Mouse (Mus musculus): ENCODE measurements around the gene Tlcd1.
"Not testable (repeated sequence)": the region's sequence is repeated elsewhere in the genome, so short reads cannot be mapped to it uniquely, and the experiment has no call there.

The Tlcd1 gene

DNA sequence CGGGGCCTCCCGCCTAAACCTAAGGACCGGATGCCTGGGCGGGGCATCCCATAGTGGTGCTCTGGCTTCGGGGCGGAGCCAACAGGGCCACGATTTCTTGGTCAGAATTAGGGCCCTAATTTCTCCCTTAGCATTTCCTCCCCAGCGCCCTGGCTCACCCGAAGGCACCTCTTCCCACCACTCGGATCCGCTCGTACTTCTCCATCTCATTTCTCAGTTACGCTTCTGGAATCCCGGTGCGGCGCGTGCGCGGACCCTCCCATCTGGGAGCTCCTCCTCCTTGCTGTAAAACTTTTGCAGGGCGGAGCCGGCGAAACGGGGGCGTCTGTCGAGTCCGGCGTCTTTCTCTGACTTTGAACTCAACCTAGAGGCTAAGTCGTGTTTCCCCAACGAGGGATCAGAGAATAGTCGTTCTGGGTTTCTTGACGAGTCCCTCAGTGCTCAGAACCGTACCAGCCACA is at the start of gene Tlcd1, which contains the start of gene Nek8:
Gene Tlcd1, plus strand, starts transcription at position 310 of the 461 bp plus-strand sequence.
Gene Nek8, minus strand, starts transcription at position 274 of the 461 bp plus-strand sequence.
- in situ Hi-C loops (cut with MboI; ENCODE audit: unreplicated experiment in 2 of 2): loop anchor here (5.0 to 10.0 kb wide), 6 partner anchors 119 to 352 kb away; partner anchors contain the start of gene Phf12 (in 1 of the 2)

DNA sequence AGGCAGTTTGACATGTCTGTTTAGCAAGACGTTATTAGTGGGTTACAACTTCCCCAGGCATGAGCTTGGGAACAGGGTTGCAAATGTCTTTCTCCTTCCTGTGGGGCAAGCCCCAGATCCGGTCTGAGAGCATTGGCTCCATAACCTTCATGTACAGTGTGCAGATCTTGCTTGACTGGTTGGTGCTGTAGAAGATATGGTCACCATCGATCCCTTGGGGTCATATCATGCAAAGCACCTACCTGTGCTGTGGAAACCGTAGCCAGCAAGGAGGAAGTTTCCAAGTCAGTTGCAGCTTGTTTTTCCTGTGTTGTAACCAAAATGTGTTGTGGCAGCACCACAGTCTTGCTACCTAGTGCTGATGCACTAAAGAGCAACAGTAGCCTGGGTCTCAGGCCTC is 49.8 kb upstream of the Tlcd1 start:
- in situ Hi-C loops (cut with MboI; ENCODE audit: unreplicated experiment in 2 of 2): no loop called here

DNA sequence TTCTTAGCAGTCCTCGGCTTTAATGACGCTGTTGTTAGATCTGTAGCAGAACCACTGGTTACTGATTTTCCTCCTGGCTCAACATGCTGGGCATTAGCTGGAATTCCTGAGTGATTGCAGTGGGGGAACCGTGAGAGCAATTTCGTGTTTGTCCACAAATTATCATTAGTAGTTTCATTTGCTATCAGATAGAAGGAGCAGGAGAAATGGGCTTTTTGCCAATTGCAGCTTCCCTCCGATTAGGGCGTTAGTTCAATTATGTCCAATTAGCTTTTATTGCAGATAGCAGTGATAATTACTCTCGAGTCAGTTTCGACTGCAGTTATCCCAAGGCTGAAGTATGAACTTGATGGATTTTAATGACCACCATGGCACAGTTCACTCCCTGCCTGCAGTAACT is 47.1 kb upstream of the Tlcd1 start:
- in situ Hi-C loops (cut with MboI; ENCODE audit: unreplicated experiment in 2 of 2): no loop called here

DNA sequence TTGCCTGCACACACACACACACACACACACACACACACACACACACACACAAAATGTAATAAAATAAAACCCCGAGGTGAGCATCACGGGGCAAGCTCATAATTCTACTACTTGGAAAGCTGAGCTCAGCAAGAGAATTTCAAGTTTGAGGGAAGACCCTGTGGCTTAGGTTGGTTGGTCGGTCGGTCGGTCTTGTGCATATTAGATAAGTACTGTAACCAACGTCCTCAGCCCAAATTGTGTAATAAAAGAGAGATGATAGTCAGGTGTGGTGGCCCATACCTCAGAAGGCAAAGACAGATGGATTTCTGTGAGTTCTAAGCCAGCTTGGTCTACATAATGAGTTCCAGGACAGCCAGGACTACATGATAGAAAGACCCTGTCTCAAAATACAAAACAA is 42.6 kb upstream of the Tlcd1 start:
- in situ Hi-C loops (cut with MboI; ENCODE audit: unreplicated experiment in 2 of 2): no loop called here

DNA sequence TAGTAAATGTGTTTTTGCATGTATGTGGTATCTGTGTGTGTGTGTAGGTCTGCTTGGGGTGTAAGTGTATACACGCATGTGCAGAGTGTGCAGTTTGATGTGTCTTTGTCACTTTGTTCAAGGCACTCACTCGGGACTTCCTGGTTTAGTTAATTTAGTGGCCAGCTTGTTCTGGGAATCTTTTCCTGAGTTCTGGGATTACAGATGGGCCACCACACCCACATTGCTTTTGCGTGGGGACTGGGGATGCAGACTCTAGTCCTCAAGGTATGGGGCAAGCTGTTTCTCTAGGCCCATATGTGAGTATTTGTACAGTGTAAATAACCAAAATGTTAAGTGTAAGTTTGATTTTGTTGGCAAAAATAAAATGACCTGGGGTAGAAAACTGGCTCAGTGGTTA is 42.2 kb upstream of the Tlcd1 start:
- in situ Hi-C loops (cut with MboI; ENCODE audit: unreplicated experiment in 2 of 2): no loop called here

DNA sequence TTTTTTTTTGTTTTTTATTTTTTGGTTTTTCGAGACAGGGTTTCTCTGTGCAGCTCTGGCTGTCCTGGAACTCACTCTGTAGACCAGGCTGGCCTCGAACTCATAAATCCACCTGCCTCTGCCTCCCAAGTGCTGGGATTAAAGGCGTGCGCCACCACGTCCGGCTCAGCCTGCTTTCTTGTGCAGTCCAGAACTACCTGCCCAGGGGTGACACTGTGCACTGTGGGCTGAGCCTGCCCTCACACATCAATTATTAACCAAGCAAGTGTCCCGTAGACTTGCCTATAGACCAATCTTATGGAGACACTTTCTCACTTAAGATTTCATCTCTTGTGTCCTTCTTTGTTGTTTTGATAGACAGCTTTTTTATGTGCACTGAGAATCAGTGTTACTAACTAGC is 41.2 kb upstream of the Tlcd1 start:
- in situ Hi-C loops (cut with MboI; ENCODE audit: unreplicated experiment in 2 of 2): not testable (repeated sequence)

DNA sequence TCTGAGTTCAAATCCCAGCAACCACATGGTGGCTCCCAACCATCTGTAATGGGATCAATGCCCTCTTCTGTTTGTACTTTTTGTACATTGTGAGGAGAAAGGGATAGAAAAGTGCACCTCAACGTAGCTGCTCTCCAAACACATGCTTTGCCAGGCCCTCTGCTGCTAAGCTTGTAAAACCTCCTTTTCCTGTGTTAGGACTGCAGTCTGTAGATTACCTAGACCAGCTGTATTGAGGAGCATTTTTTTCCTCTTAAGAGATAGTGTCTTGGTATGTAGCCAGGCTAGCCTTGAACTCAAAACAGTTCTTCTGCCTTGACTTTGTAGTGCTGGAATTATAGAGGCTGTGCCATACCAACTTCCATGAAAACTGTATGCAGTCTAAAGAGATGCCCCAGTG is 40.4 kb upstream of the Tlcd1 start:
- in situ Hi-C loops (cut with MboI; ENCODE audit: unreplicated experiment in 2 of 2): no loop called here

DNA sequence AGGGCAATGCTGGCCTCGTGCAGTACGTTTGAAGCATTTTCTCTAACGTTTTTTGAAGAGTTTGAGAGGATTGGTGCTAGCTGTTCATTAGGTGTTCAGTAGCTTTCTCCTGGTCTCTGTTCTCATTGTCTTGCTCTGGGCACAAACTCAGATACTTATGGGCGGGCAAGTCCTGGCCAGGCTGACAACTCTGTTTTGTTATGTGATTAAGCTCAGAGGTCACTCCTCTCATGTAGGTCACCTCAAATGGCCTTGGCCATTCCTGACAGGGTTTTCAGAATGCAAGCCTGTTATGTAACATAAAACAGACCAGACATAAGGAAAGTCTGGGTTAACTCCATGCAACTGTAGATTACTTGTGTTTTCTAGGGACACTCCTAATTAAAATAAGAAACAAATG is 38.9 kb upstream of the Tlcd1 start:
- in situ Hi-C loops (cut with MboI; ENCODE audit: unreplicated experiment in 2 of 2): no loop called here

DNA sequence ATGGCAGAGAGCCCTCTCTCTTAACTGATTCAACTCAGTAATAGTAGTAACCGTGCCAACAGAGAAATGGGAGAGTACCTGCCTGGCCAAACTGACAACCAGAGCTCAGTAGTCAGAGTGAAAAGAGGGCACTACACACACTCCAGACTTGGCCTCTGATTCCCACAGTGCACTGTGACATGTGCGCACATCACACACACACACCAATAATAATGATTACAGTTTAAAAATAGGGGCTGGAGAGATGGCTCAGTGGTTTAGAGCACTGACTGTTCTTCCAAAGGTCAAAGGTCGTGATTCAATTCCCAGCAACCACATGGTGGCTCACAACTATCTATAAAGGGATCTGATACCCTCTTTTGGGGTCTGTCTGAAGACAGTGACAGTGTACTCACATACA is 38.5 kb upstream of the Tlcd1 start:
- in situ Hi-C loops (cut with MboI; ENCODE audit: unreplicated experiment in 2 of 2): no loop called here

DNA sequence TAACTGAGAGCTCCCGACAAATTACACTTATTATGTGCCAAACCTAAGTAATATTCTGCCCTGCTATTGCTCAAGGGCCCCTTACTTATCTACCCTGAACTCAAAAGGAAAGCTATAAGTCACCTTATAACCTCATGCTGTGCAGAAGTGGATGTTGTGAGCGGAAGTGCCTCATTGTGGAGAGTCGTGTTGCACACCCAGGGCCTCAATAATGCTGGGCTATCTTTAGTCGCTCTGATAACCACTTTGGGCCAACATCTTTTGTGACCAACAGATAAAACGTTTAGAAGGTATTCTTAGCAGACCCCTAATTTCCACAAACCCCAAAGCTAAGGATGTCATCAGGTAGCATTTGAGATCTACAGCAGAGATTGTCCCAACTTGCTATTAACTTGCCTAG is 35.8 kb upstream of the Tlcd1 start:
- in situ Hi-C loops (cut with MboI; ENCODE audit: unreplicated experiment in 2 of 2): no loop called here

DNA sequence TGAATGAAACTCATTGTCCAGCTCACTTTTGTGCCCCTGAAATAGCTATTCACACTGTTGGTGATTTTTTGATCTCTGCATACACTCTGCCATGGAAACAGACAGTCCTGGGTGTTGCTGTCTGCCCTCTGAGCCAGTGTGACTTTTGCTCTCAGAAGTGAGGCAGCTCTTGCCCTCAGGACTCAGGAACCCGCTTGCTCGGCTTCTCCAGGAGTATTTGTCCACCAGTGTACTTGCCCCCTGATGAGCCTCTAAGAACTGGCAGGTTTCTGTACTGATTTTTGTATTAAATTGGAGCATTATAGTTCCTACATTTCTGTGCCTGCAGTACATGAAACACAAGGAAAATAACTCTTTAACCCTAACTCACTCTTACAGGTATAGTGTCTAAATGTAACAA is 33.0 kb upstream of the Tlcd1 start:
- in situ Hi-C loops (cut with MboI; ENCODE audit: unreplicated experiment in 2 of 2): no loop called here

DNA sequence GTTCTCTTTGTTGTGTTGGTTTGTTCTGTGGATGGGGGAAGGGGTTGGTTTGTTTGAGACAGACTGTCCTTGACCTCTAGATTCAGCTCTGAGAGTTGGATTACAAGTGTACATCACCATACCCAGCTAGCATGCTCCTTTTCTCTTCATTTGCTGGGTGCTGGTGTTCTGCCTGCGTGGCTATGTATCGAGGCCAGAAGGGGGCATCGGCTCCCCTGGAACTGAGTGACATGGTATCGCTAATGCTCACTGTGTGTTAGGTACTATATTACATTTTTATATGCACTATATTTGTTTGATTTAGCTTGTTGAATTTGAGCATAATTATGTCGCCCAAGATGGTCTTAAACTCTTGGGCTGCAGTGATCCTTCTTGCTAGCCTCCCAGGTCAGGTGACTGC is 30.3 kb upstream of the Tlcd1 start:
- in situ Hi-C loops (cut with MboI; ENCODE audit: unreplicated experiment in 2 of 2): loop anchor here in 1 of 2 experiments (5.0 kb wide), 1 partner anchor 84 kb away; no protein-coding TSS in a partner anchor

DNA sequence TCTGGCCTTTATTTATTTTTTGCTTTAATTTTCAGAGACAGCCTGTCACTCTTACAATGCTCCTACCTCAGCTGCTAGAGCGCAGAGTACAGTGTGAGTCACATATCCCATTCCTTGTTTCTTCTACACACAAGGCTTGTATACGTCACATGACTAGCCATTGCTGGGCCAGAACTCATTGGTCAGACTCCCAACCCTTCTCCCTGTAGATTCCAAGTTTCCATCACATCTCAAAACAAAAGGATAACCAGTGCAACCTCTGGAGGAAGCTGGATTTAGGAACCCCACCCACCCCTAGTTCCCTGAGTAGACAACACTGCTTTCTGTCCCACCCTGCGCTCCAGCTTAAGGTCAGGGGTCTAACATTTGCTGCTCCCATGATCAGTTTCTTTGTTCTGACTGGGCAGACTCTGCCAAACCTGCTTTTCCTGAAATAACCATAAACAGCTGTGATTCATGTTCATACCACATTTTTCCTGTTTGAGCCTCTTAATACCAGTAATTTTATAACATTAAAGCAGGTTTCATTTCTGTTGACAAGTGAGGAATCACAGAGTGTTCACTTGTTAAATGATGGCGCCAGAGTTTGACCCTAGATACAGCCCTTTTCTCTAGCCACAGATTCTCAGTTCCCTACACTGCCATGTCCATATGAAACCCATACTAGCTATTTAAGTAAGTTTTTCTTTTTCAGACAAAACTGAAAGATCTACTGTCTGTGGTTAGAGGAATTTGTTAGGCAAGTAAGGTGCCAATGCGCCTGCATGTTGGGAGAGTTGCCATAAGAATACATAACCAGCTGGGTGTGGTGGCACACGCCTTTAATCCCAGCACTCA is 29.6 kb upstream of the Tlcd1 start:
- in situ Hi-C loops (cut with MboI; ENCODE audit: unreplicated experiment in 2 of 2): loop anchor here in 1 of 2 experiments (5.0 kb wide), 1 partner anchor 85 kb away; no protein-coding TSS in a partner anchor

DNA sequence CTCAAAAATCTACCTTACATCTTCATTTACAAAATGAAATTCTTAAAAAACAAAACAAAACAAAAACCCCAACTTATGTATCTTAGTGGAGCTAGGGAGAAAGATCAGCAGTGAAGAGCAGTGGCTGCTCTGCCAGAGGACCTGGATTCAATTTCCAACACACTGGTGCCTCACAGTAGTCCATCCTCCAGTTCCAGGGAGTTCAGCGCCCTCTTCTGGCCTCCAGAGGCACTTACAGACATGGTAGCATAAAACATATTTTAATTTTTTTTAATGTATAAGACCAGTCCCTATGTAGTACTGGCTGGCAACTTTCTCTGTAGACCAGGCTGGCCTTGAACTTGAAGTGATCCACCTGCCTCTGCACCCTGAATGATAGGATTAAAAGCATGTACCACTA is 25.4 kb upstream of the Tlcd1 start:
- in situ Hi-C loops (cut with MboI; ENCODE audit: unreplicated experiment in 2 of 2): loop anchor here in 1 of 2 experiments (5.0 kb wide), 1 partner anchor 94 kb away; no protein-coding TSS in a partner anchor

DNA sequence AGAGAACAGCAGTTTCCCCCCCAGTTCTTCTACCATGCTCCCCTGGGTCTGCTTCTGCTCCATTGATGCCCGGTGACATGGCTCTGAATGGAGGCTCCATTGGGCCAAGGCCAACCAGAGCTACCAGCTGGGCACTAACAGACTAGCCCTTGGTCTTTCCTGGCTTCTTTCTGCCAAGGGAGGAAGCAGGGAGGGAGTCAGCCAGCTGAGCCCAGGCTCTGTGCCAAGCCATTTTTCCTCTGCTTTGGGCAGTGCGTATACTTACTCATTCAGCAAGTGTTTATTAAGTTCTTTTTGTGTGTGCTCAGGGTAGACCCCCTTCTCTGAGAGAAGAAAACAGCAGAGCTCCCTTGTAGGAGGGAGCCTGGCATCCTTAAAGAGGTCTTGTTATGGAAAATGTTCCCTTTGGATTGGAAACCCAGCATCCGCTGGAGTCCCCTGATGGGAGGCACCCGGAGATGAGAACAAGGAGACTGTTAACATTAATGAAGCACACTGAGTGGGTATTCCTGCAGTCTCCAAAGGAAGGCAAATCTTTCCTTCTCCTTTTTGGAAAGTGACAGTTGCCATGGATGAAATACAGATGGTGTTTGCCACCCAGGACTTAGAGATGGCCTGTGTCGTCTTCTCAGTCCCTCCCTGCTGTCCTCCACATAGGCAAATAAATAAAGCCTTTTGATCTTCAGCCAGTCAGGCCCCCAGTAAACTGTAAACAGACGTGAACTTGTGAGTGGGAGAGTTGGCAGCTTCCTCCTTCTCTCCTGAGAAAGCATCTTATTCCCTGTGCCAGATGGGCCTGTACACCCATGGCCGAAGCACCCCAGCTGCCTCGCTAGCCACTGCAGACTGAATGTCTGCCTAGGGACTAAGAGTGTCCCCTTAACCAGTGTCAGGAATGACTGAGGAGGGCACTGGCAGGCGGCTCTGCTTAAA is 23.9 kb upstream of the Tlcd1 start:
- in situ Hi-C loops (cut with MboI; ENCODE audit: unreplicated experiment in 2 of 2): loop anchor here in 1 of 2 experiments (5.0 kb wide), 1 partner anchor 95 kb away; no protein-coding TSS in a partner anchor

DNA sequence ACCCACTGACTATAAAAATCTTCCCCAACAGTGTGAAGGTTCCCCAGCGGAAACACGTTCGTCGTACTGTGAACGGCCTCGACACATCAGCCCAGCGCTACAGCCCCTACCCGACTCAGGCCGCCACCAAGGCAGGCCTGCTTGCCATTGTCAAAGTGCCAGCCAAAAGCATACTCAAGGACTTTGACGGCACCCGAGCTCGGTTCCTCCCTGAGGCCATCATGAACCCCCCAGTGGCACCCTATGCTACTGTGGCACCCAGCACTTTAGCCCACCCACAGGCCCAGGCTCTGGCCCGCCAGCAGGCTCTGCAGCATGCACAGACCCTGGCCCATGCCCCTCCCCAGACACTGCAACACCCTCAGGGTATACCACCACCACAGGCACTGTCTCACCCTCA is 22.7 kb upstream of the Tlcd1 start:
- in situ Hi-C loops (cut with MboI; ENCODE audit: unreplicated experiment in 2 of 2): loop anchor here in 1 of 2 experiments (5.0 kb wide), 1 partner anchor 96 kb away; no protein-coding TSS in a partner anchor

DNA sequence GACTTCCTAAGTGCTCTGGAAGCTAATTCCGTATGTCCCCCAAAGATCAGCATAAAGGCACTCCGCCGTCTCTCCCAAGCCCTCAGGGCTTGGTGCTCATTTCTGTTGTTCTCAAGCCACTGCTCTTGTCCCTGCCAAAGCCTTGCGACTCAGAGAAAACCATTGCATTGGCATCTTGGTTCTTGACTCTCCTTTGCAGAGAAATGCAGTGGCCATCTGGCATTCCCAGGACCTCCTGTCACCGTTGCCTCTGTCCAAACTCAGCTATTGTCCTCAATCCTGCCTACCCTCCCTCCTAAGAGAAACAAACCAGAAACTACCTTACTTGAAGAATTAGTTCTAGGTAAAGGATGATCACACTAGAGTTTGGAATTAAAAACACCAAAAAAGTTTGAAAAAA is 20.8 kb upstream of the Tlcd1 start:
- in situ Hi-C loops (cut with MboI; ENCODE audit: unreplicated experiment in 2 of 2): no loop called here

DNA sequence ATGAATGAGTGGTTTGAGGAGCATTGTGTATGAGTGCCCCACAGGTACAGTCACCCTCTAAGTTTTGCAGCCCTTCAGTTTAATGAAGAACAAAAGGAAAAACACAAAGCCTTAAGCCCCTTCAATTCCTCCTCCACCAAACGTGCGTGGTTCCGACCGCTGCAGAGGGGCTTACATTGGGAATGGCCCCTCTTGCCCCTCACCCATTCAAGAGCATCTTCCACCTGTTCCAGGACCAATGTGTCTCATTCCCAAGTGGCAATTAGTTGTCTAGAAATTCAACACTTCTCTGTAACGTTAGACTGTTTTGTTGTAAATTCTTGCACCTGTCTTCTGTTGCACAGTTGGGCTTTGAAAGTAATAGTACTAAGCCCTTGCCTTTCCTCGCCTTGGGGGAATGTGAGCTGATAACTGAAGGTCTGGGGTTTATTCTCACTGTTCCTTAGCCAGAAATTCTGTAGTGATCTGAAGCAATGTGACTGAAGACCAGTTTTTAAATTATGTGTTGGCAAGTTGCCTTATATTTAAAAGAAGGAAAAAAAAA is 20.3 kb upstream of the Tlcd1 start:
- in situ Hi-C loops (cut with MboI; ENCODE audit: unreplicated experiment in 2 of 2): no loop called here

DNA sequence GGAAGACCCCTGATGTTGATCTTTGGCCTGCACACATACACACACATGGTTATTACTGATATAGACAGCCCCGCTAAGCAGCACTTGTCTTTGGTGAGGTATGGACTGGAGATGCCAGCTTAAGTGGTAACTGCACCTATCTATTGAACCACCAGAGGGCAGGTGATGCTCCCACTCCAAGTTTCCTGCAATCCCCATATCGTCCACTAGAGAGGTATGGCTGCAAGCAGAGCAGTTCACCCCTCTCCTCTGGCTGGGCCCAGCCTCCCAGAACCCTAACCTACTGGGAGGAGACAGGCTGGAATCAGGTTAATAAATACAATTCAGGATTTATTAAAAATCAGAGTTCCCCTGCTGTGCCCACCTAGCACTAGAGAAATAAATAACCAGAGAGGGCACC is 17.4 kb upstream of the Tlcd1 start:
- in situ Hi-C loops (cut with MboI; ENCODE audit: unreplicated experiment in 2 of 2): no loop called here

DNA sequence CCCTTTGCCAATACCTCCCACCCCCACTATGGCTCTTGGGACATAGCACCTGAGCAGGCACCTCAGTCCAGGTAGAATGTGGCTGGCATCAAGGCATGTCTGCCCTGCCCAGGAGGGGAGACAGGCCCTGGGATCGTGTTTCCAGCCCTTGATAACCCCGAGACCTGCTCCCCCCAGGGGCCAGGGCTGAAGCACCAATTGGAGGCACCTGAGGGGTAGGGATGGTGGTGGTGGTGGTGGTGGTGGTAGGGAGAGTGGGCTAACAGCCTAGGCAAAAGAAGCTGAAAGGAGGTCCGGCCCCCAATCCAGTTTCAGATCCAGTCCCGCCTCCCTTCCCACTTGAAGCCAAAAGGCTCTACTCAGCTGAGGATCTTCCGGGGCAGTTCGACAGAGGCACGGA is 17.0 kb upstream of the Tlcd1 start:
- in situ Hi-C loops (cut with MboI; ENCODE audit: unreplicated experiment in 2 of 2): no loop called here

DNA sequence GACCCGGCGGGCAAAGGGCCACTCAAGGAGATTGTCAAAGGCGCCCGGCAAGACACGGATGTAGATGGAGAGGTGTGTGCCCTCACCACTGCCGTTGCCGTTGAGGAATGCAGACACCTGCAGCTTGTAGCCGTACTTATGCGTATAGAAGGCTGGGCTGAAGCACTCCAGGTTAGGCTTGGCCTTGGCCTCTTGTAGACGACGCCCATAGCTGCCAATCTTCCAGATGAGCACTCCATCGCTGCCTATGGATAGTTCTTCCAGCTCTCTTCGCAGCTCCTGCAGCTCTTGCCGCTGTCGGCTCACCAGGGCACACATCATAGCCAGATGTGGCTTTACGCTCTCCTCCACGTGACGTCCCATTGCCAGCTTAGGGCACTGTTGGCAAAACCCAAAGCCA is 16.3 kb upstream of the Tlcd1 start:
- in situ Hi-C loops (cut with MboI; ENCODE audit: unreplicated experiment in 2 of 2): no loop called here

All from v-Abl transformed pro-B cells (cell line).